Mouse (Mus musculus): ENCODE data around the gene Pet100. TPM values are rescaled to one million over a fixed set of nuclear protein-coding genes. Genes with fewer than 3 reads are reported as not detected.

Gene Pet100
- polyA plus RNA-seq, 1 experiment from 2014 or later, result 86.6 TPM

- 55% methylated on average over 5 of the region's 5 CpGs for WGBS
- Histone ChIP-seq H3K9ac (ENCODE audit: low read depth, low read length) (no peak overlapping the region), H3K4me1 (ENCODE audit: control insufficient read depth, insufficient read depth, low read length) (no peaks in the 10 kb centered on the region), H3K36me3 (ENCODE audit: control insufficient read depth, insufficient read depth, low read length) (no peaks in the 10 kb centered on the region), H3K4me2 (ENCODE audit: low read depth, low read length) (no peak overlapping the region), H3K27me3 (replicated peaks; ENCODE audit: control insufficient read depth, insufficient read depth, low read length) (no peaks in the 10 kb centered on the region), H3K4me3 (ENCODE audit: low read length) (no peak overlapping the region), H3K9me3 (ENCODE audit: control insufficient read depth, low read length) (no peaks in the 10 kb centered on the region), H3K27ac (ENCODE audit: low read length) (no peak overlapping the region)
- ATAC-seq, result no peak
Measured at GRCm38 (mm10) chr8:3664405-3664804, 43.1 kb downstream of the Pet100 start.

- no peaks in the 10 kb centered on the region for H3K27me3 ChIP-seq (replicated peaks; ENCODE audit: control insufficient read depth, insufficient read depth, low read length)
- ATAC-seq, result no peak
- no peak within 1 kb of the TSS for H3K4me2 ChIP-seq (ENCODE audit: low read depth, low read length)
- no peaks in the 10 kb centered on the region for H3K9me3 ChIP-seq (ENCODE audit: control insufficient read depth, low read length)
- H3K4me3 ChIP-seq (ENCODE audit: low read length), result no peak within 1 kb of the TSS
- no peaks in the 10 kb centered on the region for H3K36me3 ChIP-seq (ENCODE audit: control insufficient read depth, insufficient read depth, low read length)
- no peak within 1 kb of the TSS for H3K27ac ChIP-seq (ENCODE audit: low read length)
- no peaks in the 10 kb centered on the region for H3K4me1 ChIP-seq (ENCODE audit: control insufficient read depth, insufficient read depth, low read length)
- WGBS, result 74% methylated on average over 6 of the region's 6 CpGs
- no peak within 1 kb of the TSS for H3K9ac ChIP-seq (ENCODE audit: low read depth, low read length)
Measured at GRCm38 (mm10) chr8:3665507-3665906, 44.2 kb downstream of the Pet100 start, which contains the start of gene Mcemp1. Gene Mcemp1 (plus strand): TSS chr8:3665754.

DNA sequence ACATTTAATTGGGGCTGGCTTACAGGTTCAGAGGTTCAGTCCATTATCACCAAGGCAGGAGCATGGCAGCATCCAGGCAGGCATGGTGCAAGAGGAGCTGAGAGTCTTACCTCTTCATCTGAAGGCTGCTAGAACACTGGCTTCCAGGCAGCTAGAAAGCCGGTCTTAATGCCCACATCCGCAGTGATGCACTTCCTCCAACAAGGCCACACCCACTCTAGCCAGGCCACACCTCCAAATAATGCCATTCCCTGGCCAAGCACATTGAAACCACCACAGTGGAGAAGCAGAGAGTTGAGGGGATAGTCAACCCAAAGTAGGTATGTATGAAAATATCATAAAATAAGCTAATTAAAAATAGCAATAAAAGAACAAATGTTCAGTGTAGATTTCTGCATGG is 49.0 kb downstream of the Pet100 start:
- Histone ChIP-seq H3K9me3 (ENCODE audit: control insufficient read depth, low read length) (no peaks in the 10 kb centered on the region), H3K9ac (ENCODE audit: low read depth, low read length) (no peak overlapping the region), H3K4me2 (ENCODE audit: low read depth, low read length) (no peak overlapping the region), H3K4me3 (ENCODE audit: low read length) (no peak overlapping the region), H3K27ac (ENCODE audit: low read length) (no peak overlapping the region), H3K4me1 (ENCODE audit: control insufficient read depth, insufficient read depth, low read length) (no peaks in the 10 kb centered on the region), H3K36me3 (ENCODE audit: control insufficient read depth, insufficient read depth, low read length) (no peaks in the 10 kb centered on the region), H3K27me3 (replicated peaks; ENCODE audit: control insufficient read depth, insufficient read depth, low read length) (no peaks in the 10 kb centered on the region)
- 77% methylated on average over 2 of the region's 2 CpGs for WGBS
- ATAC-seq, result no peak

DNA sequence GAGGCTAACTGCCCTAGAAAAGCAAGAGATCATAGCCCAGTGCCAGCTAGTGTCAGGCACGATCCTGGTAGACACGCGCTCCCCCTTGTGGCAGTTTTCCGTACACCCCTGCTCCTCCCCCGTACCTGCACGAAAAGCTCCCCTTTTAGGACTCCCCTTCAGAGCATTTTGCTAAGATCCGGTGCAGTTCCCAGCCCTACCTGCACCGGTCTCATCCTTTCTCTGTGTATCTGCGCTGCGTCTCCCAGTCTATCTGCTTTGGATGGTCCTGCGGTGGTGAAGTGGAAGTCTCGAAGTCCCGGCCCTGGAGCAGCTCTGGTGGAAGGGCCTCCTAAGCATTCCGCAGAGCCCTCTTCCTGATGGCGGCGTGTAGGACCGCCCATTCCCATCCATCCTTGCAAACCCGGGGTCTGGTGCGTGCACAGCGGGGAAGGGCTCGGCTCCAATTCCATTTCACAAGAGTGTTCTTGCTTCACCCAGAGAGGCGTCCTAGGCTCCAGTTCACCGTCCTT is 50.7 kb downstream of the Pet100 start, which contains the start of gene Fcor:
Fcor (minus strand) TSS at position 383 of the 512 bp plus-strand sequence.
- H3K27ac ChIP-seq (ENCODE audit: low read length), result peak within 1 kb of the TSS; percentile 50; the same call in 1 of the 2 replicates
- H3K4me3 ChIP-seq (ENCODE audit: low read length), result peak within 1 kb of the TSS; percentile 60
- no peaks in the 10 kb centered on the region for H3K27me3 ChIP-seq (replicated peaks; ENCODE audit: control insufficient read depth, insufficient read depth, low read length)
- 0% methylated on average over 23 of the region's 23 CpGs for WGBS
- peak within 1 kb of the TSS; percentile 67 for H3K9ac ChIP-seq (ENCODE audit: low read depth, low read length)
- peak; percentile 83 for ATAC-seq
- peaks cover 2% of the 10 kb centered on the region; the same call in 1 of the 2 replicates for H3K4me1 ChIP-seq (ENCODE audit: control insufficient read depth, insufficient read depth, low read length)
- H3K9me3 ChIP-seq (ENCODE audit: control insufficient read depth, low read length), result no peaks in the 10 kb centered on the region
- peak within 1 kb of the TSS; percentile 71 for H3K4me2 ChIP-seq (ENCODE audit: low read depth, low read length)
- no peaks in the 10 kb centered on the region for H3K36me3 ChIP-seq (ENCODE audit: control insufficient read depth, insufficient read depth, low read length)

GRCm38 (mm10) chr8:3674671-3675070 is 53.3 kb downstream of the Pet100 start:
- H3K9me3 ChIP-seq (ENCODE audit: control insufficient read depth, low read length), result no peaks in the 10 kb centered on the region
- H3K27ac ChIP-seq (ENCODE audit: low read length), result no peak overlapping the region
- H3K9ac ChIP-seq (ENCODE audit: low read depth, low read length), result no peak overlapping the region
- H3K4me2 ChIP-seq (ENCODE audit: low read depth, low read length), result no peak overlapping the region
- peaks cover 10% of the 10 kb centered on the region for H3K36me3 ChIP-seq (ENCODE audit: control insufficient read depth, insufficient read depth, low read length)
- ATAC-seq, result no peak
- peaks cover 11% of the 10 kb centered on the region for H3K4me1 ChIP-seq (ENCODE audit: control insufficient read depth, insufficient read depth, low read length)
- 52% methylated on average over 3 of the region's 3 CpGs for WGBS
- no peaks in the 10 kb centered on the region for H3K27me3 ChIP-seq (replicated peaks; ENCODE audit: control insufficient read depth, insufficient read depth, low read length)
- H3K4me3 ChIP-seq (ENCODE audit: low read length), result no peak overlapping the region

Other genes starting within 250 kb of the Pet100 start
- 8.2 and 8.4 TPM in 2 replicates for gene Arhgef18, start 228.5 kb upstream of the Pet100 start, polyA plus RNA-seq (2015; fragmentation: Nextera tagmentation; extraction: Ambion mirVana)
- gene Pex11g, start 153.9 kb upstream of the Pet100 start, polyA plus RNA-seq (2015; fragmentation: Nextera tagmentation; extraction: Ambion mirVana), result 17.4 and 17.9 TPM in 2 replicates
- gene Tex45, start 150.7 kb upstream of the Pet100 start, polyA plus RNA-seq (2015; fragmentation: Nextera tagmentation; extraction: Ambion mirVana), result not detected in 2 replicates
- gene Zfp358, start 128.4 kb upstream of the Pet100 start, polyA plus RNA-seq (2015; fragmentation: Nextera tagmentation; extraction: Ambion mirVana), result 30.3 and 31.4 TPM in 2 replicates
- 73.6 and 94.9 TPM in 2 replicates for gene Mcoln1, start 121.1 kb upstream of the Pet100 start, polyA plus RNA-seq (2015; fragmentation: Nextera tagmentation; extraction: Ambion mirVana)
- gene Pnpla6, start 106.2 kb upstream of the Pet100 start, polyA plus RNA-seq (2015; fragmentation: Nextera tagmentation; extraction: Ambion mirVana), result 39.9 and 43.3 TPM in 2 replicates
- 5.7 and 6.1 TPM in 2 replicates for gene C330021F23Rik, start 53.6 kb upstream of the Pet100 start, polyA plus RNA-seq (2015; fragmentation: Nextera tagmentation; extraction: Ambion mirVana)
- 23.4 and 26.1 TPM in 2 replicates for gene Camsap3, start 34.3 kb upstream of the Pet100 start, polyA plus RNA-seq (2015; fragmentation: Nextera tagmentation; extraction: Ambion mirVana)
- 45.9 and 48.1 TPM in 2 replicates for gene Xab2, start 232 bp upstream of the Pet100 start, polyA plus RNA-seq (2015; fragmentation: Nextera tagmentation; extraction: Ambion mirVana)
- 0.29 TPM in 1 of 2 replicates, not detected in the other for gene Pcp2, start 4.0 kb downstream of the Pet100 start, polyA plus RNA-seq (2015; fragmentation: Nextera tagmentation; extraction: Ambion mirVana)
- gene Stxbp2, start 9.4 kb downstream of the Pet100 start, polyA plus RNA-seq (2015; fragmentation: Nextera tagmentation; extraction: Ambion mirVana), result 161 and 169 TPM in 2 replicates
- not detected in 2 replicates for gene Retn, start 34.2 kb downstream of the Pet100 start, polyA plus RNA-seq (2015; fragmentation: Nextera tagmentation; extraction: Ambion mirVana)
- 0.29 and 0.62 TPM in 2 replicates for gene Mcemp1, start 44.2 kb downstream of the Pet100 start, polyA plus RNA-seq (2015; fragmentation: Nextera tagmentation; extraction: Ambion mirVana)
- 7.3 and 8.3 TPM in 2 replicates for gene Fcor, start 50.8 kb downstream of the Pet100 start, polyA plus RNA-seq (2015; fragmentation: Nextera tagmentation; extraction: Ambion mirVana)
- 35.0 and 38.8 TPM in 2 replicates for gene Trappc5, start 54.8 kb downstream of the Pet100 start, polyA plus RNA-seq (2015; fragmentation: Nextera tagmentation; extraction: Ambion mirVana)
- 0.06 TPM in 1 of 2 replicates, not detected in the other for gene Fcer2a, start 72.6 kb downstream of the Pet100 start, polyA plus RNA-seq (2015; fragmentation: Nextera tagmentation; extraction: Ambion mirVana)
- gene Clec4g, start 99.1 kb downstream of the Pet100 start, polyA plus RNA-seq (2015; fragmentation: Nextera tagmentation; extraction: Ambion mirVana), result 0.37 TPM in 1 of 2 replicates, not detected in the other
- gene Cd209a, start 127.4 kb downstream of the Pet100 start, polyA plus RNA-seq (2015; fragmentation: Nextera tagmentation; extraction: Ambion mirVana), result 0.12 and 0.20 TPM in 2 replicates
- gene Cd209e, start 232.8 kb downstream of the Pet100 start, polyA plus RNA-seq (2015; fragmentation: Nextera tagmentation; extraction: Ambion mirVana), result not detected in 2 replicates